Mouse (Mus musculus): ENCODE measurements at regions not wholly inside any gene's neighbourhood (a gene's known extent, or its start where the extent isn't known, plus 50 kb on each side); places are given as distances from the start of the nearest gene placed in this dataset.

GRCm38 (mm10) chr6:49743157-49743556 is 79.4 kb upstream of the Npy start:
- H3K27ac ChIP-seq, result no peak overlapping the region
- H3K9ac ChIP-seq (replicated peaks), result no peak overlapping the region
- H3K9me3 ChIP-seq (ENCODE audit: control insufficient read depth, low read length), result no peaks in the 10 kb centered on the region
- H3K36me3 ChIP-seq (replicated peaks; ENCODE audit: control insufficient read depth, insufficient read depth, low read depth), result no peaks in the 10 kb centered on the region
- no peaks in the 10 kb centered on the region for H3K27me3 ChIP-seq (ENCODE audit: control insufficient read depth, insufficient read depth, low read length)
- no peak overlapping the region for H3K4me2 ChIP-seq (ENCODE audit: low read depth)
- H3K4me3 ChIP-seq (ENCODE audit: insufficient read depth in 1 of 2, low read depth in 2 of 2, low read length in 2 of 2), result no peak overlapping the region
- TF ChIP-seq EP300 (IDR thresholded peaks at IDR 0.05; ENCODE audit: low read depth) (no peak), CTCF (IDR thresholded peaks at IDR 0.05; ENCODE audit: low read depth) (no peak)
- 26% methylated on average over 3 of the region's 3 CpGs for WGBS (ENCODE audit: insufficient replicate concordance)
- no peaks in the 10 kb centered on the region for H3K4me1 ChIP-seq (replicated peaks; ENCODE audit: control insufficient read depth in 2 of 2, insufficient read depth in 2 of 2, low read length in 1 of 2)
- DNase-seq (ENCODE audit: low read depth in 3 of 3, low spot score in 3 of 3) (no peak), ATAC-seq (ENCODE audit: insufficient read depth) (no peak)

DNA sequence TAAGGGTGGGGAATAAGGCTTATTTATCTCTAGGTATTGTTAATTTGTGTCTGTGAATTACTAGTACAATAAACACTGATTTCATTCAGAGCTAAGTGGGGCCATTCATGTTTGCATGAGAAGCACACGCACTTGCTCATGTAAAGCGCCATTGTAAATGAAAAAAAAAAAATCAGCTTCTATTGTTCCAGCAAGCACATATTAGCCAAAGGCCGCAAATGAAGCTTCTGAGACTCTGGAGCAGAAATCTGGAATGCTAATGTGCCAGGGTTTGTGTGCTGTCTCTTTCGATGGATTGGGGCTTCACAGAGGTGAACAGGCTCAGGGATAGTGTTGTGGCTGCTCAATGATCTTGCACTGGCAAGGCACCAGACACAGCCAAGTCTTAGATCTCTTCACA is 77.2 kb upstream of the Npy start:
- WGBS (ENCODE audit: insufficient replicate concordance), result 70% methylated on average over 4 of the region's 4 CpGs
- TF ChIP-seq CTCF (IDR thresholded peaks at IDR 0.05; ENCODE audit: low read depth) (no peak), EP300 (IDR thresholded peaks at IDR 0.05; ENCODE audit: low read depth) (no peak)
- no peak overlapping the region for H3K4me3 ChIP-seq (ENCODE audit: insufficient read depth in 1 of 2, low read depth in 2 of 2, low read length in 2 of 2)
- ATAC-seq (ENCODE audit: insufficient read depth) (no peak), DNase-seq (ENCODE audit: low read depth in 3 of 3, low spot score in 3 of 3) (no peak)
- no peaks in the 10 kb centered on the region for H3K9me3 ChIP-seq (ENCODE audit: control insufficient read depth, low read length)
- H3K27ac ChIP-seq, result no peak overlapping the region
- no peaks in the 10 kb centered on the region for H3K4me1 ChIP-seq (replicated peaks; ENCODE audit: control insufficient read depth in 2 of 2, insufficient read depth in 2 of 2, low read length in 1 of 2)
- no peak overlapping the region for H3K4me2 ChIP-seq (ENCODE audit: low read depth)
- H3K27me3 ChIP-seq (ENCODE audit: control insufficient read depth, insufficient read depth, low read length), result no peaks in the 10 kb centered on the region
- H3K9ac ChIP-seq (replicated peaks), result no peak overlapping the region
- no peaks in the 10 kb centered on the region for H3K36me3 ChIP-seq (replicated peaks; ENCODE audit: control insufficient read depth, insufficient read depth, low read depth)

GRCm38 (mm10) chr6:49750544-49750943 is 72.0 kb upstream of the Npy start:
- DNase-seq (ENCODE audit: low read depth in 3 of 3, low spot score in 3 of 3), result no peak
- no peaks in the 10 kb centered on the region for H3K9me3 ChIP-seq (ENCODE audit: control insufficient read depth, low read length)
- no peak overlapping the region for H3K9ac ChIP-seq (replicated peaks)
- no peak overlapping the region for H3K27ac ChIP-seq
- H3K4me2 ChIP-seq (ENCODE audit: low read depth), result no peak overlapping the region
- ATAC-seq (ENCODE audit: insufficient read depth), result no peak
- no peaks in the 10 kb centered on the region for H3K36me3 ChIP-seq (replicated peaks; ENCODE audit: control insufficient read depth, insufficient read depth, low read depth)
- no peaks in the 10 kb centered on the region for H3K27me3 ChIP-seq (ENCODE audit: control insufficient read depth, insufficient read depth, low read length)
- TF ChIP-seq EP300 (IDR thresholded peaks at IDR 0.05; ENCODE audit: low read depth) (no peak), CTCF (IDR thresholded peaks at IDR 0.05; ENCODE audit: low read depth) (no peak)
- H3K4me3 ChIP-seq (ENCODE audit: insufficient read depth in 1 of 2, low read depth in 2 of 2, low read length in 2 of 2), result no peak overlapping the region
- H3K4me1 ChIP-seq (replicated peaks; ENCODE audit: control insufficient read depth in 2 of 2, insufficient read depth in 2 of 2, low read length in 1 of 2), result no peaks in the 10 kb centered on the region
- 47% methylated on average over 2 of the region's 2 CpGs for WGBS (ENCODE audit: insufficient replicate concordance)

DNA sequence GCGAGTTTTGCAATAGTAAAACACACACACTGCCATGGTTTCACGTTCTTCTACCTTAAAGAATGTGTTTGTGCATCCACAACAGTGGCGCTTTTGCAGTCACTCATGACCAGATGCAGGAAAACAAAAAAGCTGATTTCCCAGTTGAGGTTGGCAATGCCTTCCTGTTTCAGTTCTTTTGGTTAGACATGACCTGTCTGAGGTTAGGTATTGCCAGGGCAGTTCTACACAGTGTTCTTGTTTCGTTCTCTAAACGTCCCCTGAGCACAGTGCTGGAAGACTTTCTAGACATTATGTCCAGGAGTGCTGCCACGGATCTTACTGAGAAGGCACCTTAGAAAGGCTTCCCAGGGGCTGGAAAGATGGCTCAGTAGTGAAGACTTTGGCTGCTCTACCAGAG is 62.9 kb upstream of the Npy start:
- Histone ChIP-seq H3K27me3 (ENCODE audit: control insufficient read depth, insufficient read depth, low read length) (no peaks in the 10 kb centered on the region), H3K4me1 (replicated peaks; ENCODE audit: control insufficient read depth in 2 of 2, insufficient read depth in 2 of 2, low read length in 1 of 2) (no peaks in the 10 kb centered on the region), H3K36me3 (replicated peaks; ENCODE audit: control insufficient read depth, insufficient read depth, low read depth) (no peaks in the 10 kb centered on the region), H3K27ac (no peak overlapping the region), H3K4me2 (ENCODE audit: low read depth) (no peak overlapping the region), H3K9ac (replicated peaks) (no peak overlapping the region), H3K4me3 (ENCODE audit: insufficient read depth in 1 of 2, low read depth in 2 of 2, low read length in 2 of 2) (no peak overlapping the region), H3K9me3 (ENCODE audit: control insufficient read depth, low read length) (no peaks in the 10 kb centered on the region)
- 40% methylated on average over 6 of the region's 6 CpGs for WGBS (ENCODE audit: insufficient replicate concordance)
- ATAC-seq (ENCODE audit: insufficient read depth), result no peak
- no peak for TF ChIP-seq CTCF (IDR thresholded peaks at IDR 0.05; ENCODE audit: low read depth)
- TF ChIP-seq EP300 (IDR thresholded peaks at IDR 0.05; ENCODE audit: low read depth), result no peak
- no peak for DNase-seq (ENCODE audit: low read depth in 3 of 3, low spot score in 3 of 3)

GRCm38 (mm10) chr6:49764746-49765145 is 57.8 kb upstream of the Npy start:
- Histone ChIP-seq H3K27me3 (ENCODE audit: control insufficient read depth, insufficient read depth, low read length) (no peaks in the 10 kb centered on the region), H3K9me3 (ENCODE audit: control insufficient read depth, low read length) (no peaks in the 10 kb centered on the region), H3K4me2 (ENCODE audit: low read depth) (no peak overlapping the region), H3K9ac (replicated peaks) (no peak overlapping the region), H3K27ac (no peak overlapping the region), H3K36me3 (replicated peaks; ENCODE audit: control insufficient read depth, insufficient read depth, low read depth) (no peaks in the 10 kb centered on the region), H3K4me3 (ENCODE audit: insufficient read depth in 1 of 2, low read depth in 2 of 2, low read length in 2 of 2) (no peak overlapping the region), H3K4me1 (replicated peaks; ENCODE audit: control insufficient read depth in 2 of 2, insufficient read depth in 2 of 2, low read length in 1 of 2) (no peaks in the 10 kb centered on the region)
- ATAC-seq (ENCODE audit: insufficient read depth), result no peak
- WGBS (ENCODE audit: insufficient replicate concordance), result 48% methylated on average over 4 of the region's 4 CpGs
- DNase-seq (ENCODE audit: low read depth in 3 of 3, low spot score in 3 of 3), result no peak
- TF ChIP-seq CTCF (IDR thresholded peaks at IDR 0.05; ENCODE audit: low read depth), result no peak

Measured in liver, embryonic 14.5 days (tissue).